Mouse (Mus musculus) erythroblast, embryonic 14.5 days (primary cell): Measurements from ENCODE around the gene Prkag3.

Source experiments
- GATA1 ChIP-seq: IDR thresholded peaks from 2 replicates; pipeline ENCODE4 v1.6.1; 2012; ENCODE audit warnings: low read length, inconsistent platforms, mixed read lengths
- TAL1 ChIP-seq: IDR thresholded peaks from 3 replicates; pipeline ENCODE4 v1.6.1; 2012; ENCODE audit warnings: low read length, inconsistent platforms, mixed read lengths

GRCm38 (mm10) chr1:74705016-74705415 is 44.0 kb downstream of the Prkag3 start:
- TF ChIP-seq GATA1 (no peak), TAL1 (no peak)
